Mouse (Mus musculus) activated CD4-positive, CD25-positive, alpha-beta regulatory T cell, adult 4 months (primary cell): ENCODE data around the gene Gm6871. TPM values are rescaled to one million over a fixed set of nuclear protein-coding genes. Genes with fewer than 3 reads are reported as not detected.
"Not testable (repeated sequence)": the region's sequence is repeated elsewhere in the genome, so short reads cannot be mapped to it uniquely, and the experiment has no call there.

Experiments used
- ATAC-seq: one replicate; pipeline ENCODE4 v1.8.0; 2017
- polyA plus RNA-seq, 2 experiments: library from polyadenylated mRNA; unstranded; fragments of 100-300 nt; shearing (Covaris generic); gene quantifications; one replicate each; pipeline ENCODE4 v1.2.1; 2017

Gene Gm6871
- not detected for polyA plus RNA-seq

- ATAC-seq: not testable (repeated sequence)
Measured at GRCm38 (mm10) chr7:41573562-41573961, at the start of gene Gm6871. TSS of gene Gm6871 (minus strand) at chr7:41573662.

- ATAC-seq: not testable (repeated sequence)
Measured at GRCm38 (mm10) chr7:41616241-41616640, 42.8 kb upstream of the Gm6871 start.

GRCm38 (mm10) chr7:41611654-41612053, 38.2 kb upstream of the Gm6871 start:
- no peak for ATAC-seq

- ATAC-seq: no peak
Measured at GRCm38 (mm10) chr7:41599932-41600548, 26.6 kb upstream of the Gm6871 start.

GRCm38 (mm10) chr7:41599034-41599813, 25.8 kb upstream of the Gm6871 start, which contains the start of gene 2610021A01Rik:
TSS of gene 2610021A01Rik (plus strand) at chr7:41599230.
- peak; percentile 97 for ATAC-seq

- no peak for ATAC-seq
Measured at GRCm38 (mm10) chr7:41598615-41599014, 25.2 kb upstream of the Gm6871 start.

- not testable (repeated sequence) for ATAC-seq
Measured at GRCm38 (mm10) chr7:41587831-41588230, 14.4 kb upstream of the Gm6871 start.

GRCm38 (mm10) chr7:41582028-41582427, 8.6 kb upstream of the Gm6871 start:
- ATAC-seq: no peak

GRCm38 (mm10) chr7:41577956-41578355, 4.5 kb upstream of the Gm6871 start:
- ATAC-seq: no peak

GRCm38 (mm10) chr7:41560681-41561080, 12.8 kb downstream of the Gm6871 start:
- ATAC-seq: no peak

- ATAC-seq: no peak
Measured at GRCm38 (mm10) chr7:41512672-41513071, 60.8 kb downstream of the Gm6871 start.

GRCm38 (mm10) chr7:41512207-41512606, 61.3 kb downstream of the Gm6871 start:
- ATAC-seq: no peak

- no peak for ATAC-seq
Measured at GRCm38 (mm10) chr7:41502402-41502801, 71.1 kb downstream of the Gm6871 start.

GRCm38 (mm10) chr7:41500151-41500934, 73.1 kb downstream of the Gm6871 start:
- ATAC-seq: peak; percentile 26

- ATAC-seq: peak; percentile 97
Measured at GRCm38 (mm10) chr7:41499389-41500049, 73.9 kb downstream of the Gm6871 start, which contains the start of the genes Gm20449 and AW146154. TSS of gene Gm20449 (minus strand) at chr7:41499417. TSS of gene AW146154 (minus strand) at chr7:41499890.

- peak; percentile 3 for ATAC-seq
Measured at GRCm38 (mm10) chr7:41499018-41499388, 74.5 kb downstream of the Gm6871 start.

- not testable (repeated sequence) for ATAC-seq
Measured at GRCm38 (mm10) chr7:41498464-41498863, 75.0 kb downstream of the Gm6871 start.

- no peak for ATAC-seq
Measured at GRCm38 (mm10) chr7:41497871-41498270, 75.6 kb downstream of the Gm6871 start.
